Mouse (Mus musculus) gastrocnemius, postnatal 25 days (tissue): ENCODE results near the gene C1qtnf2. TPM values are rescaled to one million over a fixed set of nuclear protein-coding genes. Genes with fewer than 3 reads are reported as not detected.

Experiments
- DNase-seq: peaks from one replicate; pipeline ENCODE4 v3.0.0; 2022
- total RNA-seq, 2 experiments: library from RNA; stranded (reverse); gene quantifications; 1 replicate in 1 of 2; 2 replicates in 1 of 2; pipeline ENCODE4 v1.2.3; 2021

C1qtnf2 gene
- total RNA-seq, 2 experiments from 2014 or later: 4.3 to 6.1 TPM

- peak; percentile 64 for DNase-seq
Observed at GRCm38 (mm10) chr11:43483122-43483792, 9.2 kb downstream of the C1qtnf2 start.

DNA sequence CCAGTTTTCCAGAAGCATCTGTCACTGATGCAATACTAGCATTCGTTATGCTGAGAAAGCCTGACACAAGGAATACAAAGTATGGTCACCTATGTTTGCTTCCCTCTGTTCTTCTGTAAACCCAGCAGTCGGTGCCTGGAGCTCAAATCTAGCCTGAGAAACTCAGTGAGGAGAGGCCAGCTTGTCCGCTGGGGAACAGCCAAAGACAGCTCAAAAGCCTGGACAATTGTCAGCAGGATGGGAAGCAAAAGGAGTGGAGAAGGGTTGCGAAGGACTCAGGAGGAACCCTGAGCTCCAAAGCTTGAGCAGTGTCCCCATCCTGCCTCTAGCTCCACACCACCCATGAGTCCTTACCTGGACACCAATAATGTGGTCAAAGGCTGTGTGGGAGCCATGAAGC lies 10.0 kb downstream of the C1qtnf2 start:
- DNase-seq: no peak

- DNase-seq: no peak
Observed at GRCm38 (mm10) chr11:43484652-43485051, 10.6 kb downstream of the C1qtnf2 start.

DNA sequence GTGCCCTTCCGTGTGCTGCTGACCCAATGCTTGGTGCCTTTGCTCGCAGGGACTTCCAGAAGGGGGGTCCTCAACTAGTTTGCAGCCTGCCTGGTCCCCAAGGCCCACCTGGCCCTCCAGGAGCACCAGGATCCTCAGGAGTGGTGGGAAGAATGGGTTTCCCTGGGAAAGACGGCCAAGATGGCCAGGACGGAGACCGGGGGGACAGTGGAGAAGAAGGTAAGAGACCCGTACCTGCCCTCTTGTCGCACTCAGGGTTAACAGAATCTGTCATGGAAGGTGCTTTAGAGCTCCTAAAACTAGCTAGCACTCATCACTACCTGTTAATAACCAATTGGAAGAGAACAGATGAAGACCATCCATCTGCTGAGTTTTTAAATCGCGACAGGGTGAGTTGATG lies 11.8 kb downstream of the C1qtnf2 start:
- DNase-seq: no peak

DNA sequence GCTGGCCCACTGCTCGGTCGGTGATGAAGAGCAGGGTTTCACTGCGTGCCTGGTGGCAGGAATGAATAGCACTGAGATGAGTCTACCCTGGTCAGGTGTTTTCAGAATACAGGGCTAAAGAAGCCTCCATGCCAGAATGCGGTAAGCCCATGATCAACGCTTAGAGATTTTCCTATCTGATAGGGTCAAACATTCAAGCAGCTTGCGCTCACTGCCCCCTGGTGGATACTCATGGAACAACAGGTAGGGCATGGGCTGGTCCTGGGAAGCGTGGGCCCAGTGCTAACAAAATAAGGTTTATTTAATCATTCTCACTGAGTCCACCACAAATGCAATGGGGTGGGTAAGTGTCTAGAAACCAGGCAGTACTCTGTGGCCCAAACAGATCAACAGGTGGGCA lies 18.6 kb downstream of the C1qtnf2 start:
- DNase-seq: peak; percentile 31

GRCm38 (mm10) chr11:43493815-43494409 lies 19.8 kb downstream of the C1qtnf2 start:
- DNase-seq: peak; percentile 28

- DNase-seq: no peak
Observed at GRCm38 (mm10) chr11:43495037-43495436, 21.0 kb downstream of the C1qtnf2 start.

GRCm38 (mm10) chr11:43495532-43495931 lies 21.5 kb downstream of the C1qtnf2 start:
- no peak for DNase-seq

DNA sequence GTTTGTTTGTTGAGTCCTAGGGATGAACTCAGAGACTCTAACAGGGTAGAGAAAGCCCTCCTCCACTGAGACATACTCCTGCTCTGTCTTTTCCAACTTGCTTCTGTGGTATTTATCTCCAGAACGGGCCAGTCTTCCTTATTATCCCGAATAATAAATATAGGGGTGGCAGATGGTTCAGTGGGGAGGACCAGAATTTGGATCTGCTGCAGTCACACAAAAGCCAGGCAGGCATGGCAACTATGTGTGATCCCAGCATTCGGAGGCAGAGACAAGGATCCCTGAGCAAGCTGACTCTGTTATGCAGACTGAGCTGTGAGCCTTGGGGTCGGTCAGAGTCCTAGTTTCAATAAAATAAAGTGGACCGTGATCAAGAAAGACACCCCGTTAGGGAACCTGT lies 27.2 kb downstream of the C1qtnf2 start:
- DNase-seq: no peak

DNA sequence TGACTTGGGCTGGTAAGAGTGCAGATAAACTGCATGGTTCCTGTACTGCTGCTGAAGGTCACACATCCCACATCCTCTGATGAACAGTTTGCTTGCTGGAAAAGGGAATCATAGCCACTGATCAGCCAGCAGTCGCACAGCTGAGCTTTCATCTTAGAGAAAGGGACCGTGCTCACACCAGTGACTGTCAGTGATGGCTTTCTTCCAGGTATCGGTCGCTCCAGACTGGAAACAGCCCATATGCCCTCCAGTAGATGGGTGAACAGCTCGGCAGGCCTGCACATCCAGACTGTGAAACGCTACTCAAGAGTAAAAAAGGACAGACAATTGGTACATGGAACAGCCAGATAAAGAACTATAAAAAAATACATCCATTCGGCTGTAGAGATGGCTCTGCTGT lies 31.1 kb downstream of the C1qtnf2 start:
- no peak for DNase-seq

DNA sequence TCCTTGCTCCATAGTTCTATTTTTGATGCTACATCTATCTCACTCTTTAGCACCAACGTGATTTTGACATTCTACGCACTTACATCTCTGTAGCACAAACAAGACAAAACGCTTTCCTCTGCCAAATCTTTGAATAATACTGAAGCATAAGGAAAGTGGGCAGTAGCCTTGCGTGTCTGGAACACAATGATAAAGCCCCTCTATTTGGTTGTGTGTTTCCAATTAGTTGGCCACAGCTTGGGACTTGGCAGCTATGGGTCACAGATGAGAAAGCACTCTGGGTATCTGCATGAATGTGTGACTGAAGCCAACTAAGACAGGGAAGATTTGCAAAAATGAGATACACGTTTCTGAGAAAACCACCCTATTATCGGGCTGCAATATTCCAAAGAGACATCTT lies 33.9 kb downstream of the C1qtnf2 start:
- DNase-seq: no peak

GRCm38 (mm10) chr11:43509878-43510277 lies 35.8 kb downstream of the C1qtnf2 start:
- DNase-seq: no peak

GRCm38 (mm10) chr11:43512661-43513190 lies 38.6 kb downstream of the C1qtnf2 start:
- DNase-seq: no peak

GRCm38 (mm10) chr11:43516344-43517021 lies 42.4 kb downstream of the C1qtnf2 start:
- no peak for DNase-seq

DNA sequence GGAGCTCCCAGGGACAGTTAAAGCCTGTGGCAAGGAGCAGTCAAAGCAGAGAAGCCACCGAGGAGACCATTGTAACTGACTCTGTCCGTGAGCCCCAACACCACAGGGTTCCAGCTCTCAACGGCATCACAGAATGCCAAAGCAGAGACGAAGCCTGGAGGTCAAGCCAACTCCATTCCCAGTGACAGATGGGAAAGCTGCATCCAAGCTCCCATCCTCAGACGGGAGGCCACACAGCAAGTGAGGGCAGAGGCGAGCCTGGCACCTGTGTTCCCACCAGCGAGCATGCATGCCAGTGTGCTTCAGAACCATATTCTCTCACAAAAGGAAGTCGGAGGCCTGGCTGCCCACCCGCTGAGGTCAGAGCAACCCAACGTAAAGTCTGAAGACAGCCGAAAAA lies 43.6 kb downstream of the C1qtnf2 start:
- DNase-seq: no peak

DNA sequence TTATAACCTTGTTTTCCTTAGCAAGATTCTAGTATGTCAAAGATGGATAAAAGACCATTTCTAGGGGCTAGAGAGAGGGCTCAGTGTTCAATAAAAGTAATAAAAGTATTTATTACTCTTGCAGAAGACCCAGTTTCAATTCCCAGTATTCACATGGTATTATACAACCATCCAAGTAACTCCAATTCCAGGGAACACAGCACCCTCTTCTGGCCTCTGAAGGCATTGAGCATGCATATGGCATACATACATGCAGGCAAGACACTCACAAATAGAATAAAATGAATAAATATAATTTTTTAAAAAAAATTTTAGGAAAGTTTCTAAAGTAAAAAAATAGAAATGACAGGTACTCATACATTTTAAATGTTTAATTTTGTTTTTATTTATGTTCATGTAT lies 44.0 kb downstream of the C1qtnf2 start:
- no peak for DNase-seq

GRCm38 (mm10) chr11:43518821-43519220 lies 44.7 kb downstream of the C1qtnf2 start:
- no peak for DNase-seq

- no peak for DNase-seq
Observed at GRCm38 (mm10) chr11:43520521-43520920, 46.4 kb downstream of the C1qtnf2 start.

GRCm38 (mm10) chr11:43528078-43528682 lies 54.1 kb downstream of the C1qtnf2 start:
- DNase-seq: no peak

DNA sequence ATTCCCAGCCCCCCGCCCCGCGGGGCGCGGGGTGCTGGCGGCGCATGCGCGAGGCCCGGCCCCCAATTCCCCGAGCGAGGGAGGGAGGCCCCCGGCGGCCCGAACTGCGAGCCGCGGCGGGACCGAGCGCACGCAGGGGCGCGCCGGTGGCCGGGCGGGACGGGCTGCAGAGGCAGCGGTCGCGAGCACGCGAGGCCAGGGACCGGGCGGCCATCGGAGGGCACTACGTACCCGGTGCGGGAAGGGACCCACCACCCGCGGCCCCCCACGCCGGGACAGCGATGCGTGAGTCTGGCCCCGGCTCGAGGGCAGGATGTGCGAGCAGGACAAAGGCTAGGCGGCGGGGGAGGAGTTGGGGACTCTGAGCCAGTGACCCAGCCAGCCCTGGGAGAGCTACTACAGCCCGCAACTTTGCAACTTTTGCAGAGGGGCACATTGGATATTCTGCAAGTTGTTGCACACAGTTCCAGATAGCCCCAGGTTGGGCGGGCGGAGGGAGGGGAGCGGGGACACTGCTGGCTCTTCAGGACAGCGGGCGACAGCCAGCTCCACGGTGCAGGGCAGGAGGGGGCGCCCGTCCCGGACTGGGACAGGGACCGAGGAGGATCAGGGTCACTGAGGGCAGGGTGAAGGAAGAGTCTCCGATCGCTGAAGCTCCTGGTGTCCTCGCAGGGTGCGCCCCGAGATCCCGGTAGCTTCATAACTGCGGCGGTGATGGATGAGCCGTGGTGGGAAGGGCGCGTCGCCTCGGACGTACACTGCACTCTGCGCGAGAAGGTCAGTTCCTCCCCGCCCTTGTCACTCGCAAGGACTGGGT lies 54.8 kb downstream of the C1qtnf2 start, which contains the start of gene Ccnjl:
Gene Ccnjl, plus strand, starts transcription at position 102 of the 817 bp plus-strand sequence.
- peak; percentile 58 for DNase-seq

DNA sequence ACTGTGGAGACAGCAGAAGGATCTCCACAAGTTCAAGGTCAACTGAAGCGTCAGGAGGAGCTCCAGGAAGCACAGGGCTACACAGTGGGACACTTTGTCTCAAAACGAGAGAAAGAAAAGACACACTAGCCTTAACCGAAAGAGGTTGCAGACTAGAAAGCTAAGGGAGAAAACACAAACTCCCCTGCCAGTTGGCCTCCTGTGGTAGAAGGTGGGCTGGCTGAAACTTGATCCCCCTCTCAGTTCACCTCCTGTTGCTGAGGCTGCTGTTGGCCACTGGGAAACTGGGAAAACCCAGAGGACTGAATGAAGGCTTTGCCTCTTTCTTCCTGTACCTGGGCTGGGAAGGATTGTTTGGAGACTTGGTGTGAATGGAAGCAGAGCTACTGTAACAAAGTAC lies 56.0 kb downstream of the C1qtnf2 start:
- no peak for DNase-seq

DNA sequence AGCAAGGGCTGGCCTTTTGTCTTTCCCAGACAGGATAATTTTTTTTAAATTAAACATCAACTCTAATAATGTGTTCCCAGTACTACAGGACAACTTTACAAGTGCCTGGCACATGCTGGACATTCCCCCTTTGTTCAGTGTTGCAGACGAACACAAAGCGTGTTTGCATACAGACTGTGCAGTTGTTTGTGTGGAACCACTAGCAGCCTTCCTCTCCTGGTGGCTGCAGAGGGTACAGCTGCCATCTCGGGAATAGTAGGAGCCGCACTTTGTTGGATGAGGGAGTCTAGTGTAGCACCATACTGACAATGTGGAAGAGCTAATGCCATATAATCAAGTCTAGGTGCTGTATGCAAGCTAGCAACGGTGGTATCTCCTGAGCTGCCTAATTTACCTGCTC lies 57.5 kb downstream of the C1qtnf2 start:
- no peak for DNase-seq
